Mouse (Mus musculus): ENCODE data around the gene Hipk3. TPM values are rescaled to one million over a fixed set of nuclear protein-coding genes. Genes with fewer than 3 reads are reported as not detected.
A peak's percentile ranks its signal among the peaks of the same experiment; 100 is the strongest.

Hipk3 gene
- polyA plus RNA-seq (2011; ENCODE audit: insufficient read depth, insufficient read length, low replicate concordance, missing spikeins), result 8.7 and 8.8 TPM in 2 replicates

- WGBS, result 1% methylated on average over 98 of the region's 98 CpGs
Measured at GRCm38 (mm10) chr2:104493951-104494800, at the start of gene Hipk3. Gene Hipk3 (minus strand): TSS chr2:104494446.

GRCm38 (mm10) chr2:104540286-104540685 is 46.0 kb upstream of the Hipk3 start:
- no peak overlapping the region for H3K27ac ChIP-seq (ENCODE audit: control insufficient read depth, insufficient read depth, low read depth, low read length, poor library complexity)
- TF ChIP-seq CTCF (IDR thresholded peaks at IDR 0.05; ENCODE audit: control insufficient read depth, insufficient read depth, low read length) (no peak), POLR2A (IDR thresholded peaks at IDR 0.05; ENCODE audit: borderline replicate concordance, control insufficient read depth, low read depth, low read length) (no peak)
- H3K4me1 ChIP-seq (ENCODE audit: control insufficient read depth, insufficient read depth, low read length), result no peaks in the 10 kb centered on the region
- WGBS, result 47% methylated on average over 2 of the region's 2 CpGs
- no peak overlapping the region for H3K4me3 ChIP-seq (replicated peaks; ENCODE audit: control insufficient read depth, low read depth, low read length)

More at GRCm38 (mm10) chr2:104493951-104494800, at the start of gene Hipk3:
- Histone ChIP-seq H3K4me1 (ENCODE audit: control insufficient read depth, insufficient read depth, low read length) (no peaks in the 10 kb centered on the region), H3K4me3 (replicated peaks; ENCODE audit: control insufficient read depth, low read depth, low read length) (peak within 1 kb of the TSS; percentile 86), H3K27ac (ENCODE audit: control insufficient read depth, insufficient read depth, low read depth, low read length, poor library complexity) (peak within 1 kb of the TSS; percentile 99)
- TF ChIP-seq CTCF (IDR thresholded peaks at IDR 0.05; ENCODE audit: control insufficient read depth, insufficient read depth, low read length) (peak; percentile 10; the same call in 1 of the 2 replicates), POLR2A (IDR thresholded peaks at IDR 0.05; ENCODE audit: borderline replicate concordance, control insufficient read depth, low read depth, low read length) (peak; percentile 65; the same call in 1 of the 2 replicates)

- Histone ChIP-seq H3K4me1 (ENCODE audit: control insufficient read depth, insufficient read depth, low read length) (no peaks in the 10 kb centered on the region; the same call in 1 of the 2 replicates), H3K4me3 (replicated peaks; ENCODE audit: control insufficient read depth, low read depth, low read length) (no peak overlapping the region), H3K27ac (ENCODE audit: control insufficient read depth, insufficient read depth, low read depth, low read length, poor library complexity) (no peak overlapping the region)
- WGBS, result 89% methylated on average over 3 of the region's 3 CpGs
- TF ChIP-seq POLR2A (IDR thresholded peaks at IDR 0.05; ENCODE audit: borderline replicate concordance, control insufficient read depth, low read depth, low read length), result no peak
- no peak for TF ChIP-seq CTCF (IDR thresholded peaks at IDR 0.05; ENCODE audit: control insufficient read depth, insufficient read depth, low read length)
Measured at GRCm38 (mm10) chr2:104534751-104535150, 40.5 kb upstream of the Hipk3 start.

DNA sequence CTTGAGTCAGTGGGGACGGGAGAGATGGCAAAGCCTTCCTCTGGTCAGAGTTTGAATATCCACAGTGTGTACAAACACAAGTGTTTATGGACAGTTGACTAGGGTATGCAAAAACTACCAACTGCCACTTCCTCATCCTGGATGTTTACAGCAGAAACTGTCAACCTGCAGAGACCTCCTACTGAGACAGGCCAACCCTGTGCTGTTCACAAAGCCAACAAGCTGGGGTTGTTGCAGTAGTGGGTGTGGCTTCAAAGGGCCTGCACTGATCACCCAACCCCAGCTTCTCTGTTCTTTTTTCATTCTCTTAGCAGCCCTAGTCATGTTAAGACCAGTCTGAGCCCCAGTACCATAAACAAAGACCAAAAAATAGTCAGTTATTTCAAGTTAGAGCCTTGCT is 38.3 kb upstream of the Hipk3 start:
- H3K27ac ChIP-seq (ENCODE audit: control insufficient read depth, insufficient read depth, low read depth, low read length, poor library complexity), result no peak overlapping the region
- H3K4me3 ChIP-seq (replicated peaks; ENCODE audit: control insufficient read depth, low read depth, low read length), result no peak overlapping the region
- WGBS, result 70% methylated on average over 1 of the region's 1 CpGs

DNA sequence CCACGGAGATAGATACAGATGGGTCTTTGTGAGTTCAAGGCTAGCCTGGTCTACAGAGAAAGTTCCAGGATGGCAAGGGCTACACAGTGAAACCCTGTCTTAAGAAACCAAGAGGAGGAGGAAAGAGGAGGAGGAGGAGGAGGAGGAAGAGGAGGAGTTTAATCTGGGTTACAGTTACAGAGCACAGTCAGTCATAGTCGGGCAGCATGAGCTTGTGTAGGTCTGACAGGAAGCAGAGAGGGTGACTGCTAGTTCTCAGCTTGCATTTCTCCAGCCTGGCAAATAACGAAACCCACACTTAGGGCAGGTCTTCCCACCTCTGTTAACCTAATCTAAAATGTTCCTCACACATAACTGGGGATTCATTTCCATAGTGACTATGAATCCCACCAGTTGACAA is 32.3 kb upstream of the Hipk3 start:
- Histone ChIP-seq H3K4me3 (replicated peaks; ENCODE audit: control insufficient read depth, low read depth, low read length) (no peak overlapping the region), H3K4me1 (ENCODE audit: control insufficient read depth, insufficient read depth, low read length) (peaks cover 3% of the 10 kb centered on the region; the same call in 1 of the 2 replicates), H3K27ac (ENCODE audit: control insufficient read depth, insufficient read depth, low read depth, low read length, poor library complexity) (no peak overlapping the region)
- WGBS, result 26% methylated on average over 3 of the region's 3 CpGs
- TF ChIP-seq CTCF (IDR thresholded peaks at IDR 0.05; ENCODE audit: control insufficient read depth, insufficient read depth, low read length) (no peak), POLR2A (IDR thresholded peaks at IDR 0.05; ENCODE audit: borderline replicate concordance, control insufficient read depth, low read depth, low read length) (no peak)

More for the DNA sequence above, 38.3 kb upstream of the Hipk3 start:
- TF ChIP-seq CTCF (IDR thresholded peaks at IDR 0.05; ENCODE audit: control insufficient read depth, insufficient read depth, low read length) (no peak), POLR2A (IDR thresholded peaks at IDR 0.05; ENCODE audit: borderline replicate concordance, control insufficient read depth, low read depth, low read length) (no peak)
- H3K4me1 ChIP-seq (ENCODE audit: control insufficient read depth, insufficient read depth, low read length), result no peaks in the 10 kb centered on the region; the same call in 1 of the 2 replicates

GRCm38 (mm10) chr2:104525506-104525905 is 31.3 kb upstream of the Hipk3 start:
- peaks cover 3% of the 10 kb centered on the region; the same call in 1 of the 2 replicates for H3K4me1 ChIP-seq (ENCODE audit: control insufficient read depth, insufficient read depth, low read length)
- no peak overlapping the region for H3K4me3 ChIP-seq (replicated peaks; ENCODE audit: control insufficient read depth, low read depth, low read length)
- 5% methylated on average over 5 of the region's 5 CpGs for WGBS
- TF ChIP-seq CTCF (IDR thresholded peaks at IDR 0.05; ENCODE audit: control insufficient read depth, insufficient read depth, low read length) (no peak), POLR2A (IDR thresholded peaks at IDR 0.05; ENCODE audit: borderline replicate concordance, control insufficient read depth, low read depth, low read length) (no peak)
- no peak overlapping the region for H3K27ac ChIP-seq (ENCODE audit: control insufficient read depth, insufficient read depth, low read depth, low read length, poor library complexity)

GRCm38 (mm10) chr2:104511622-104512021 is 17.4 kb upstream of the Hipk3 start:
- no peak overlapping the region for H3K4me3 ChIP-seq (replicated peaks; ENCODE audit: control insufficient read depth, low read depth, low read length)
- H3K27ac ChIP-seq (ENCODE audit: control insufficient read depth, insufficient read depth, low read depth, low read length, poor library complexity), result no peak overlapping the region
- TF ChIP-seq POLR2A (IDR thresholded peaks at IDR 0.05; ENCODE audit: borderline replicate concordance, control insufficient read depth, low read depth, low read length), result no peak
- no peaks in the 10 kb centered on the region for H3K4me1 ChIP-seq (ENCODE audit: control insufficient read depth, insufficient read depth, low read length)
- WGBS, result 84% methylated on average over 8 of the region's 8 CpGs

- H3K4me1 ChIP-seq (ENCODE audit: control insufficient read depth, insufficient read depth, low read length), result no peaks in the 10 kb centered on the region
- no peak overlapping the region for H3K4me3 ChIP-seq (replicated peaks; ENCODE audit: control insufficient read depth, low read depth, low read length)
- 16% methylated on average over 3 of the region's 3 CpGs for WGBS
- no peak overlapping the region for H3K27ac ChIP-seq (ENCODE audit: control insufficient read depth, insufficient read depth, low read depth, low read length, poor library complexity)
- no peak for TF ChIP-seq POLR2A (IDR thresholded peaks at IDR 0.05; ENCODE audit: borderline replicate concordance, control insufficient read depth, low read depth, low read length)
- no peak for TF ChIP-seq CTCF (IDR thresholded peaks at IDR 0.05; ENCODE audit: control insufficient read depth, insufficient read depth, low read length)
Measured at GRCm38 (mm10) chr2:104502388-104502787, 8.1 kb upstream of the Hipk3 start.
